Mouse (Mus musculus): ENCODE data around the gene Hist1h2ad. TPM values are rescaled to one million over a fixed set of nuclear protein-coding genes. Genes with fewer than 3 reads are reported as not detected.
"Not testable (repeated sequence)": the region's sequence is repeated elsewhere in the genome, so short reads cannot be mapped to it uniquely, and the experiment has no call there.

Gene Hist1h2ad
- polyA plus RNA-seq, 1 experiment from 2014 or later: 2.6 TPM

- ATAC-seq (no peak), DNase-seq (no peak)
- Histone ChIP-seq H3K9me3 (ENCODE audit: low read length) (no peaks in the 10 kb centered on the region), H3K4me3 (ENCODE audit: low read depth, low read length) (peak overlapping the region; percentile 59), H3K27me3 (ENCODE audit: insufficient read depth, low read length) (no peaks in the 10 kb centered on the region), H3K36me3 (replicated peaks; ENCODE audit: insufficient read depth, low read length) (no peaks in the 10 kb centered on the region), H3K27ac (ENCODE audit: low read depth) (peak overlapping the region; percentile 99), H3K4me1 (ENCODE audit: insufficient read depth) (peaks cover 24% of the 10 kb centered on the region), H3K4me2 (ENCODE audit: low read depth, low read length) (peak overlapping the region; percentile 86), H3K9ac (replicated peaks) (peak overlapping the region; percentile 83)
- TF ChIP-seq EP300 (IDR thresholded peaks at IDR 0.05; ENCODE audit: low read depth) (no peak), CTCF (IDR thresholded peaks at IDR 0.05; ENCODE audit: low read depth) (no peak)
Measured at GRCm38 (mm10) chr13:23583387-23584068, 9.3 kb downstream of the Hist1h2ad start.

DNA sequence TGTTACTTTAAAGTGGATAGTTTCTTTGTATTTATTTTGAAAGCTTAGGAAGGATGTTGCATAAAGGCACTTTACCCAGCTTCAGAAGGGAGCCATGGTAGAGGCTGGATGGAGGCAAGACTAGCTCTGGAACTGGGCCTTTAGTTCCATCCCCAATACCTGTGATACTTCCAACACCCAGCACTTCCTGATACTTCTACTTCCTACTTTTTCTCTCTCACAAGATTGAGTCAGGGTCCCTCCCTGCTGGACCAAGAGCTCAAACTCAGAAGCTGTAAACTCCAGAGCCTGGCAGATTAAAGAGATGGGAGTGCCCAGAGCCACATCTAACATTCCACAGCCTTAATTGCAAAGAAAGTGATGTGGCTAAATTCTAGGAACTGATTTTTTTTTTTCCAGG lies 10.2 kb downstream of the Hist1h2ad start:
- Histone ChIP-seq H3K27me3 (ENCODE audit: insufficient read depth, low read length) (no peaks in the 10 kb centered on the region), H3K4me1 (ENCODE audit: insufficient read depth) (peaks cover 29% of the 10 kb centered on the region), H3K27ac (ENCODE audit: low read depth) (peak overlapping the region; percentile 99), H3K9ac (replicated peaks) (peak overlapping the region; percentile 65), H3K4me2 (ENCODE audit: low read depth, low read length) (peak overlapping the region; percentile 86), H3K4me3 (ENCODE audit: low read depth, low read length) (peak overlapping the region; percentile 59), H3K36me3 (replicated peaks; ENCODE audit: insufficient read depth, low read length) (no peaks in the 10 kb centered on the region), H3K9me3 (ENCODE audit: low read length) (no peaks in the 10 kb centered on the region)
- no peak for DNase-seq
- ATAC-seq: no peak
- TF ChIP-seq CTCF (IDR thresholded peaks at IDR 0.05; ENCODE audit: low read depth): no peak
- no peak for TF ChIP-seq EP300 (IDR thresholded peaks at IDR 0.05; ENCODE audit: low read depth)

- under 1% methylated on average over 21 of the region's 21 CpGs for WGBS (ENCODE audit: insufficient replicate concordance)
- peak overlapping the region; percentile 65 for H3K9ac ChIP-seq (replicated peaks)
- TF ChIP-seq CTCF (IDR thresholded peaks at IDR 0.05; ENCODE audit: low read depth): no peak
- 0 out of 2 replicates have a peak, but pooled peaks have one; percentile 42 for TF ChIP-seq EP300 (IDR thresholded peaks at IDR 0.05; ENCODE audit: low read depth)
- DNase-seq (peak; percentile 85), ATAC-seq (peak; percentile 24)
- peak overlapping the region; percentile 59 for H3K4me3 ChIP-seq (ENCODE audit: low read depth, low read length)
- H3K9me3 ChIP-seq (ENCODE audit: low read length): no peaks in the 10 kb centered on the region
- no peaks in the 10 kb centered on the region for H3K36me3 ChIP-seq (replicated peaks; ENCODE audit: insufficient read depth, low read length)
- peak overlapping the region; percentile 86 for H3K4me2 ChIP-seq (ENCODE audit: low read depth, low read length)
- peaks cover 29% of the 10 kb centered on the region for H3K4me1 ChIP-seq (ENCODE audit: insufficient read depth)
- peak overlapping the region; percentile 99 for H3K27ac ChIP-seq (ENCODE audit: low read depth)
- H3K27me3 ChIP-seq (ENCODE audit: insufficient read depth, low read length): no peaks in the 10 kb centered on the region
Measured at GRCm38 (mm10) chr13:23585029-23585441, 10.9 kb downstream of the Hist1h2ad start.

- ATAC-seq (peak; percentile 79), DNase-seq (peak; percentile 75)
- Histone ChIP-seq H3K27ac (ENCODE audit: low read depth) (peak overlapping the region; percentile 99), H3K4me2 (ENCODE audit: low read depth, low read length) (peak overlapping the region; percentile 86), H3K9ac (replicated peaks) (peak overlapping the region; percentile 65), H3K4me1 (ENCODE audit: insufficient read depth) (peaks cover 29% of the 10 kb centered on the region), H3K4me3 (ENCODE audit: low read depth, low read length) (peak overlapping the region; percentile 59)
- H3K27me3 ChIP-seq (ENCODE audit: insufficient read depth, low read length); H3K36me3 ChIP-seq (replicated peaks; ENCODE audit: insufficient read depth, low read length); H3K9me3 ChIP-seq (ENCODE audit: low read length): not testable (repeated sequence)
- WGBS (ENCODE audit: insufficient replicate concordance): 0% methylated on average over 19 of the region's 36 CpGs
- peak; percentile 71 for TF ChIP-seq EP300 (IDR thresholded peaks at IDR 0.05; ENCODE audit: low read depth)
Measured at GRCm38 (mm10) chr13:23585442-23586098, 11.4 kb downstream of the Hist1h2ad start.

- H3K9me3 ChIP-seq (ENCODE audit: low read length): no peaks in the 10 kb centered on the region
- H3K4me3 ChIP-seq (ENCODE audit: low read depth, low read length): peak overlapping the region; percentile 59
- peak overlapping the region; percentile 86 for H3K4me2 ChIP-seq (ENCODE audit: low read depth, low read length)
- no peaks in the 10 kb centered on the region for H3K27me3 ChIP-seq (ENCODE audit: insufficient read depth, low read length)
- ATAC-seq: no peak
- DNase-seq: no peak
- TF ChIP-seq CTCF (IDR thresholded peaks at IDR 0.05; ENCODE audit: low read depth): no peak
- 0 out of 2 replicates have a peak, but pooled peaks have one; percentile 33 for TF ChIP-seq EP300 (IDR thresholded peaks at IDR 0.05; ENCODE audit: low read depth)
- H3K27ac ChIP-seq (ENCODE audit: low read depth): peak overlapping the region; percentile 97
- 3% methylated on average over 22 of the region's 22 CpGs for WGBS (ENCODE audit: insufficient replicate concordance)
- peak overlapping the region; percentile 69 for H3K9ac ChIP-seq (replicated peaks)
- peaks cover 26% of the 10 kb centered on the region for H3K4me1 ChIP-seq (ENCODE audit: insufficient read depth)
- no peaks in the 10 kb centered on the region for H3K36me3 ChIP-seq (replicated peaks; ENCODE audit: insufficient read depth, low read length)
Measured at GRCm38 (mm10) chr13:23586099-23586939, 12.1 kb downstream of the Hist1h2ad start.

GRCm38 (mm10) chr13:23586940-23587225 lies 12.7 kb downstream of the Hist1h2ad start:
- ATAC-seq (no peak), DNase-seq (peak; percentile 11)
- 5% methylated on average over 1 of the region's 1 CpGs for WGBS (ENCODE audit: insufficient replicate concordance)
- Histone ChIP-seq H3K4me3 (ENCODE audit: low read depth, low read length) (peak overlapping the region; percentile 59), H3K27me3 (ENCODE audit: insufficient read depth, low read length) (no peaks in the 10 kb centered on the region), H3K9ac (replicated peaks) (peak overlapping the region; percentile 69), H3K4me2 (ENCODE audit: low read depth, low read length) (peak overlapping the region; percentile 86), H3K4me1 (ENCODE audit: insufficient read depth) (peaks cover 26% of the 10 kb centered on the region), H3K27ac (ENCODE audit: low read depth) (peak overlapping the region; percentile 97), H3K36me3 (replicated peaks; ENCODE audit: insufficient read depth, low read length) (no peaks in the 10 kb centered on the region), H3K9me3 (ENCODE audit: low read length) (no peaks in the 10 kb centered on the region)
- TF ChIP-seq EP300 (IDR thresholded peaks at IDR 0.05; ENCODE audit: low read depth): no peak
- no peak for TF ChIP-seq CTCF (IDR thresholded peaks at IDR 0.05; ENCODE audit: low read depth)
